Mouse (Mus musculus): ENCODE data around the gene 4933421I07Rik. TPM values are rescaled to one million over a fixed set of nuclear protein-coding genes. Genes with fewer than 3 reads are reported as not detected.

Gene 4933421I07Rik
- total RNA-seq (2021) = not detected

- DNase-seq (ENCODE audit: extremely low spot score in 1 of 2, low spot score in 1 of 2) = no peak
Observed at GRCm38 (mm10) chr7:42447850-42448249, at the start of gene 4933421I07Rik. Gene 4933421I07Rik (minus strand): TSS chr7:42448120.

- DNase-seq (ENCODE audit: extremely low spot score in 1 of 2, low spot score in 1 of 2) = no peak
Observed at GRCm38 (mm10) chr7:42497356-42497755, 49.4 kb upstream of the 4933421I07Rik start.

GRCm38 (mm10) chr7:42496202-42496601, 48.3 kb upstream of the 4933421I07Rik start:
- no peak for DNase-seq (ENCODE audit: extremely low spot score in 1 of 2, low spot score in 1 of 2)

- DNase-seq (ENCODE audit: extremely low spot score in 1 of 2, low spot score in 1 of 2) = no peak
Observed at GRCm38 (mm10) chr7:42490859-42491258, 42.9 kb upstream of the 4933421I07Rik start.

- DNase-seq (ENCODE audit: extremely low spot score in 1 of 2, low spot score in 1 of 2) = no peak
Observed at GRCm38 (mm10) chr7:42490358-42490757, 42.4 kb upstream of the 4933421I07Rik start.

- no peak for DNase-seq (ENCODE audit: extremely low spot score in 1 of 2, low spot score in 1 of 2)
Observed at GRCm38 (mm10) chr7:42454640-42455039, 6.7 kb upstream of the 4933421I07Rik start.

GRCm38 (mm10) chr7:42450618-42451017, 2.7 kb upstream of the 4933421I07Rik start:
- no peak for DNase-seq (ENCODE audit: extremely low spot score in 1 of 2, low spot score in 1 of 2)

GRCm38 (mm10) chr7:42447352-42447751, 568 bp downstream of the 4933421I07Rik start:
- DNase-seq (ENCODE audit: extremely low spot score in 1 of 2, low spot score in 1 of 2) = no peak

Other genes starting within 250 kb of the 4933421I07Rik start
- gene Vmn2r61, start 188.1 kb downstream of the 4933421I07Rik start, total RNA-seq (2021) = not detected
- 10 to 100 TPM; 20.7 to 22.3 TPM for gene Zfp141, start 57.6 kb upstream of the 4933421I07Rik start, total RNA-seq (2021)
- gene Gm21028, start 130.5 kb upstream of the 4933421I07Rik start, total RNA-seq (2021) = not detected
- 1 to 10 TPM; 2.0 to 2.9 TPM for gene Zfp977, start 144.4 kb upstream of the 4933421I07Rik start, total RNA-seq (2021)
- 1 to 10 TPM; 4.0 TPM for gene Zfp976, start 194.5 kb upstream of the 4933421I07Rik start, total RNA-seq (2021)
- 1 to 10 TPM; 5.8 to 7.4 TPM for gene Zfp975, start 244.6 kb upstream of the 4933421I07Rik start, total RNA-seq (2021)